Mouse (Mus musculus) olfactory bulb, adult 2 months (tissue): Measurements from ENCODE around the gene Cbfa2t2. TPM values are rescaled to one million over a fixed set of nuclear protein-coding genes. Genes with fewer than 3 reads are reported as not detected.

Experiments
- H3K27ac ChIP-seq: fragments of 200-500 bp; 2 replicates; pipeline ENCODE4 v1.5.1; 2012; ENCODE audit warnings: low read depth, low read length; ENCODE audit not compliant: insufficient read depth
- H3K4me1 ChIP-seq: fragments of 200-500 bp; 2 replicates; pipeline ENCODE4 v1.6.1; 2012; ENCODE audit warnings: low read length; ENCODE audit not compliant: control insufficient read depth, insufficient read depth
- H3K4me3 ChIP-seq: fragments of 200-500 bp; 2 replicates; pipeline ENCODE4 v1.5.1; 2012; ENCODE audit warnings: mild to moderate bottlenecking, low read depth, low read length, moderate library complexity; ENCODE audit not compliant: insufficient read depth
- CTCF ChIP-seq: fragments of 200-500 bp; IDR thresholded peaks from 2 replicates; pipeline ENCODE4 v1.5.1; 2012; ENCODE audit warnings: low read depth, mild to moderate bottlenecking, low read length, moderate library complexity; ENCODE audit not compliant: insufficient read depth
- POLR2A ChIP-seq: fragments of 200-500 bp; IDR thresholded peaks from 2 replicates; pipeline ENCODE4 v1.6.1; 2012; ENCODE audit warnings: mild to moderate bottlenecking, low read depth, low read length, moderate library complexity; ENCODE audit not compliant: insufficient read depth
- WGBS: fragments of 180-500 bp; shearing (Covaris S2); methylation state at CpG from one replicate; pipeline ENCODE4 v1.1.7; 2018; 5-methylcytosine and 5-hydroxymethylcytosine counted together
- polyA plus RNA-seq: library from polyadenylated mRNA; stranded (reverse); fragments of >200 nt; gene quantifications from 2 replicates; pipeline ENCODE4 v1.2.4, GENCODE M21; 2012; ENCODE audit warnings: low replicate concordance; ENCODE audit not compliant: missing spikeins, insufficient read depth, insufficient read length

The Cbfa2t2 gene
- polyA plus RNA-seq, 1 experiment: not detected

GRCm38 (mm10) chr2:154422181-154422580 lies 14.1 kb upstream of the Cbfa2t2 start:
- peaks cover 18% of the 10 kb centered on the region for H3K4me1 ChIP-seq
- H3K27ac ChIP-seq: no peak overlapping the region

GRCm38 (mm10) chr2:154423548-154423947 lies 12.7 kb upstream of the Cbfa2t2 start:
- no peak overlapping the region for H3K4me3 ChIP-seq
- H3K27ac ChIP-seq: no peak overlapping the region
- peaks cover 23% of the 10 kb centered on the region for H3K4me1 ChIP-seq
- TF ChIP-seq POLR2A (no peak), CTCF (no peak)
- WGBS: 95% methylated on average over 2 of the region's 2 CpGs

More at GRCm38 (mm10) chr2:154422181-154422580, 14.1 kb upstream of the Cbfa2t2 start:
- TF ChIP-seq POLR2A (no peak), CTCF (no peak)
- 76% methylated on average over 5 of the region's 5 CpGs for WGBS
- H3K4me3 ChIP-seq: no peak overlapping the region

- WGBS: 95% methylated on average over 3 of the region's 3 CpGs
- H3K4me3 ChIP-seq: no peak overlapping the region
- H3K27ac ChIP-seq: no peak overlapping the region
- TF ChIP-seq POLR2A (no peak), CTCF (no peak)
- H3K4me1 ChIP-seq: peaks cover 16% of the 10 kb centered on the region
Observed at GRCm38 (mm10) chr2:154425522-154425921, 10.8 kb upstream of the Cbfa2t2 start.

- 19% methylated on average over 25 of the region's 25 CpGs for WGBS
- Histone ChIP-seq H3K4me1 (peaks cover 12% of the 10 kb centered on the region), H3K4me3 (peak overlapping the region; percentile 30), H3K27ac (no peak overlapping the region)
- no peak for TF ChIP-seq CTCF
- TF ChIP-seq POLR2A: no peak
Observed at GRCm38 (mm10) chr2:154426188-154426904, 9.9 kb upstream of the Cbfa2t2 start.

GRCm38 (mm10) chr2:154426905-154427852 lies 9.1 kb upstream of the Cbfa2t2 start:
- Histone ChIP-seq H3K4me1 (peaks cover 10% of the 10 kb centered on the region; the same call in 1 of the 2 replicates), H3K27ac (no peak overlapping the region)

GRCm38 (mm10) chr2:154427853-154428360 lies 8.4 kb upstream of the Cbfa2t2 start:
- WGBS: 46% methylated on average over 17 of the region's 17 CpGs
- Histone ChIP-seq H3K4me1 (peaks cover 10% of the 10 kb centered on the region; the same call in 1 of the 2 replicates), H3K4me3 (no peak overlapping the region), H3K27ac (no peak overlapping the region)
- TF ChIP-seq CTCF: no peak
- TF ChIP-seq POLR2A: no peak

More at GRCm38 (mm10) chr2:154426905-154427852, 9.1 kb upstream of the Cbfa2t2 start:
- 77% methylated on average over 11 of the region's 11 CpGs for WGBS
- peak overlapping the region; percentile 30 for H3K4me3 ChIP-seq
- TF ChIP-seq CTCF: no peak
- no peak for TF ChIP-seq POLR2A

- no peak for TF ChIP-seq CTCF
- TF ChIP-seq POLR2A: no peak
- WGBS: 97% methylated on average over 2 of the region's 2 CpGs
- H3K4me3 ChIP-seq: no peak overlapping the region
- H3K27ac ChIP-seq: no peak overlapping the region
- H3K4me1 ChIP-seq: peaks cover 10% of the 10 kb centered on the region; the same call in 1 of the 2 replicates
Observed at GRCm38 (mm10) chr2:154430566-154430965, 5.7 kb upstream of the Cbfa2t2 start.

GRCm38 (mm10) chr2:154432696-154433095 lies 3.6 kb upstream of the Cbfa2t2 start:
- peaks cover 5% of the 10 kb centered on the region; the same call in 1 of the 2 replicates for H3K4me1 ChIP-seq
- no peak overlapping the region for H3K4me3 ChIP-seq
- H3K27ac ChIP-seq: no peak overlapping the region
- 76% methylated on average over 2 of the region's 2 CpGs for WGBS
- TF ChIP-seq POLR2A (no peak), CTCF (no peak)
